Mouse (Mus musculus): ENCODE data around the gene Rev3l. TPM values are rescaled to one million over a fixed set of nuclear protein-coding genes. Genes with fewer than 3 reads are reported as not detected.

The Rev3l gene
- polyA plus RNA-seq (2017; shearing (Covaris generic)): 10 to 100 TPM; 12.1 to 15.8 TPM

DNA sequence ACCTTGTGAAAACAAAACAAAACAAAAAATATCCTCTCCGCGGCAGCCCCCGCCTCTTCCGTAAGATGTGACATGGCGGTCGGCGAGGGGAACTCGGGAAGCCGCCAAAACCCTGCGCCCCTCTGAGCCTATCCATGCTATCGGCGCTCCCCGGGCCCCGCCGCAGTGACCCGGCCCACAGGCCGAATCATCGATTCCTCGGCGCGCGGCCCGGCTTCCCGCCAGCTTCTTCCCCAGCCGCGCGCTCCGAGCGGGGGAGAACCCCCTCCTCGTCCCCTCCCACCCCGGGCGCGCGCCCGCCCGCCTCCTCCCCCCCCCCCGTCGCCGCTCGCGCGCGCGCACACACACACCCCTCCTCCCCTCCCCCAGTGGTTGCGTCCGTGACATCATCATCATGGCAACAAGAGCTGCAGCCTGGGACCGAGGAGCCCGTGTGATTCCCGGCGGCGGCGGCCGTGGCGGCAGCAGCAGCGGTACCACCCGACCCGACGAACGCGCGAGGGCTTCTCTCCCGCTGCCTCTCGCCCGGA is at the start of gene Rev3l:
Gene Rev3l, plus strand, starts transcription at position 383 of the 530 bp plus-strand sequence.
- ATAC-seq: peak; percentile 51

DNA sequence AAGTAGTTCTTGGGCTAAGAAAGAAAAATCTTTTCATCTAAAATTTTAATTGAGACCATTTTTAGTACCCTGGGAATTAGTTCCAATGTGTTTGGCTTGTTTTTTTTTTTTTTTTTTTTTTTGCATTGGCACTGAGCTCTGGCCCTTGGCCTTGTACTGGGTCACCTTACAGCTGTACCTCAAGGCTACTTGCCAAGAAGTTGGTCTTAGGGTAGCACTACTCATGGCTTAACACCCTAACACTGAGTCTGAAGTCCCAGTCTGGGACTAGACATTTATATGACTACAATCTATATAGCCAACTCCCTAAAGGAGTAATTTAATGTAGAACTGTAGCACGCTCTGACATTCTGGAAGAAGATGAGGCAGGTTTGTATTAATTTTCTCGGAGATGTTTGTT is 49.4 kb upstream of the Rev3l start:
- ATAC-seq: no peak

DNA sequence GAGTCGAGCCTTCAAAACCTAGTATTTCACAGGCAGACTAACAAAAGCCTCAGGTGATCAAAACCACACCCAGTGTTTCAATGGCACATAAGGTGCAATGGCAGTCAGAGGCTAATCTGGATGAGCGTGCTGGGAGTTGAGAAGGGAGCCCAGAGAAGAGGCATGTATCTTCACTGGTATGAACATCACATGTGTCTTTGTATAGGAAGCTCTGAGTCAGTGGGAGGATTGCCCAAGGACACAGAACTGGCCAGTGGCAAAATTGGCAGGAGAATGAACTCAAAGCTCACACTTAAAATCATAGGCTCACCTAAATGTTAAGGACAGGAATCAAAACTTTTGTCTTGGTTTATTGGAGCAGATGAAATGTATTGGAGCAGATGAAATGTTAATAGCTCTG is 48.4 kb upstream of the Rev3l start:
- ATAC-seq: no peak

DNA sequence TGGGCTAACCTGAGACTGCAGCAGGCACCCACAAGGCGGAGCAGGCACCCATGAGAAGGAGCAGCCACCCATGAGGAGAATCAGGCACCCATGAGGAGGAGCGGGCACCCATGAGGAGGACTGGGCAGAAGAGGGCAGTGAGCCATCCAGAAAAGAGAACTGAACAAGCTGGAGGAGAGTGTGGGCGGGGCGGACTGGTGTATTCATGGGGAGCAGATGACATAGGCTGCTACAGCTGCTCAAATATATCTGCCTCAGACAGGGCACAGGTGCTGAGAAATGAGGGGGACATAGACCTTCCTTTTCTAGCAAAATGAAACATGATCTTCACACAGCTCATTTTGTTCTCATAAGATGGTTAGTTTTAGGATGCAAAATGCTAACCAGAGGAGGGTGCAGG is 45.1 kb upstream of the Rev3l start:
- ATAC-seq: no peak

DNA sequence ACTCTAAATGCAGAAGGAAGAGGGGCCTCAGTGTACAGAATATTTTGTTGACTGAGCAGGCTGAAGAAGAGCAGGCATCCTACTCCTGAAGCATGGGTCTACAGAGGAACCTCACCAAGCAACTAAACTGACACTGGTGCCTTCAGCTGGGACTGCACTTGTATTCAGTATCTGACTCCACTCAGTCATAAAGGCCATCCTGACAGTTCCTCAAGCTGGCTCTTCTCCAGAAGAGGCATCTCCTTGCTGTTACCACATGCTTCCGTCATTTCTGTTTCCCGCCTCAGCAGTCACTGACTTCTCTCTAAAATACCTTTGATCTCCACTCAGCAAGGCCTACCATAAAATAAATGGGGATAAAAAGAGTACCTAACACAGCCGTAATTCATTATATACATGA is 44.1 kb upstream of the Rev3l start:
- no peak for ATAC-seq

DNA sequence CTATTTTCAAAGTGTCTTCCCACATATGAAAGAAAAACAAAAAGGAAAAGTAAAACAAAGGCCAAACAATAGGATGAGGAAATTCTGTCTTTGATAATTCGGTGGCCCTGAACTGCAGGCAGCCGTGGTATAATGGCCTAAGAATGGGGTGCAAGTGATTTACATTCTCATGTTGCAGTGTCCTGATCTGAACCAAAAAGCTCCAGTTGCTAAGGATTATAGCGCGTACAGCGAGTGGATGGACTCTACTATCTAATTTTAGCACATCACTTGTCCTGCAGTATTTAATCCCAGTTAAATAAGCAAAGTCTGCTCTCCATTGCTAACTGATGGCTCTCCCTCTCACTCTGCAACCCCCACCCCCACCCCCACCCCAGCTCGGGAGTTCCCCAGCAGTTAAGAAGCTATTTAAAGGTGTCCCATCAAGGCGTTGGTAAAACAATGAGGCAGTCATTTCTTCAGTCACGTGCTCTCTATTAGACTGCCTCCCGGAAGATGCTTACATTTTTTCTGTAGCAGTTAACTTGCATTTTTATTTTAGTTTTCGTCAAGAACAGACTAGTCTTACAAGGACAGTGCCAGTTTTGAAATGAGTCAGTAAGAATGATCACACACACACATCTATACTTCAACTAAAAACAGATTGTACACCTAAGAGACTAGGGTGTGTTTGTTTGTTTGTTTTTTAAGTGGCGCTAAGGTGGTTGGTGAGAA is 40.4 kb upstream of the Rev3l start:
- ATAC-seq: peak; percentile 85

DNA sequence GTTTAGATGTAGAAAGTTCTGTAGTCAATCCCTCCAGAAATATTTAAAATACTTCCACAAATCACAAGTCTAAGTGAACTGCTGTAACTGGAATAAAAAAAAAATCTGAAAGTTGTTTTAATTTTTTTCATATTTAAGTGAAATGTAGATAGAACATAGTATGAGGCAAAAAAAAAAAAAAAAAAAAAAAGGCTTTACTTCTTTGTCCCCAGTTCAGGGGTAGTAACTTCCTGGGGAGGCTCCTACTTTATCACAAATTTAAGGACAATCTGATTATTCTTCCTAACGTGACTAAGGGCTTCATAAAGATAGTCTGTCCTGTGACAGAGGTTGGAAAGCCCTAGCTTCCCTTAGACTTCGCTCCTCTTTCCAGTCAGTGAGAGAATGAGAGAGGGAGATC is 39.8 kb upstream of the Rev3l start:
- ATAC-seq: no peak

DNA sequence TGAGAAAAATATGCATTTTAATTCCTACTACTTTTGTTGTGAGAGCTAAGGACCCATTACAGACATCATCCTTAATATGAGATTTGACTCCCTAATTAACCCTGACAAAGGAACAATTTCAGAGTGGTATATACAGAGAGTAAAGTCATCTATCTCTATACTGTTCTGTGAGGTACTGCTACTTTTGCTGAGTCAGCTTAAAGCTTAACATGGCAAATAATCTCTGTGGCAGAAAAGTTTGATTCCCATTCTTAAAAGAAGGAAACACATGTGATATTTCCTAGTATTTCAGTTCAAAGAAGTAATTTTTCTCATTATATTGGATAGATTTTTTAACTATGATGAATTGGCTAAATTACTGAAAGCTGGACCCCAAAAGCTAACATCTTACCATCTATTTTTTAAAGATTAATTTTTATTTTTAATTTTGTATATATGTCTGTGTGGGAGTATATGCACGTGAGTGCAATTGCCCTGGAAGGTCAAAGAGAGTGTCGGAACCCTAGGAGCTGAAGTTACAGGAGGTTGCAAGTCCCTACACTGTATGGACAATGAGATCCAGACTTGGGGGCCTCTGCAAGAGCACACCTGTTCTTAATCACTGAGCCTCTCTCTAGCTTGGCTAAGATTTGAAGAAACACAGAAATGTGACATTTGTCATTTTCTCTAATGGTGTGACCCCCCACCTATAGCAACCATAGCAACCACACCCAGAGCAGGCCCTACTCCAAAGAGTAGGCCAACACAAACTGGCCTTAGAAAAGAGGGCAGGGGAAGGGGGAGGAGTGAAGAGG is 24.0 kb upstream of the Rev3l start:
- ATAC-seq: no peak

DNA sequence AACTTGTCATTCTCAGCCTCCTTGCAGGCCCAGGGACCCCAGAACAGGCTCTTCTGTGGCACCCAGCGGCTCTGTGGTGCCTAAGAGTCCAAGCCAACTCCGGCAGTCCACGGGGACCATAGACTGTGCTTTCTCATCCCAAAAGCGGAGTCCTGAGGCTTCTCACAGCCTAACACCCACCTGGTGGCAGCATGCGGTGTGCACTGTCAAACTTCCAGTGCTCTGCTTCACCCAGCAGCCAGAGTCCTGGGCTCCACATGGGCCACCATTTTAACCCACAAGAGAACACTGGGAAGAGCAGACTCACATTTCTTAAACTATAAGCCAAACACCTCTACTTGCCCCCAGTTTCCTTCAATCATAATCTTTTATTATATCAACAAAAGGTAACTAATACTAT is 15.0 kb upstream of the Rev3l start:
- no peak for ATAC-seq

DNA sequence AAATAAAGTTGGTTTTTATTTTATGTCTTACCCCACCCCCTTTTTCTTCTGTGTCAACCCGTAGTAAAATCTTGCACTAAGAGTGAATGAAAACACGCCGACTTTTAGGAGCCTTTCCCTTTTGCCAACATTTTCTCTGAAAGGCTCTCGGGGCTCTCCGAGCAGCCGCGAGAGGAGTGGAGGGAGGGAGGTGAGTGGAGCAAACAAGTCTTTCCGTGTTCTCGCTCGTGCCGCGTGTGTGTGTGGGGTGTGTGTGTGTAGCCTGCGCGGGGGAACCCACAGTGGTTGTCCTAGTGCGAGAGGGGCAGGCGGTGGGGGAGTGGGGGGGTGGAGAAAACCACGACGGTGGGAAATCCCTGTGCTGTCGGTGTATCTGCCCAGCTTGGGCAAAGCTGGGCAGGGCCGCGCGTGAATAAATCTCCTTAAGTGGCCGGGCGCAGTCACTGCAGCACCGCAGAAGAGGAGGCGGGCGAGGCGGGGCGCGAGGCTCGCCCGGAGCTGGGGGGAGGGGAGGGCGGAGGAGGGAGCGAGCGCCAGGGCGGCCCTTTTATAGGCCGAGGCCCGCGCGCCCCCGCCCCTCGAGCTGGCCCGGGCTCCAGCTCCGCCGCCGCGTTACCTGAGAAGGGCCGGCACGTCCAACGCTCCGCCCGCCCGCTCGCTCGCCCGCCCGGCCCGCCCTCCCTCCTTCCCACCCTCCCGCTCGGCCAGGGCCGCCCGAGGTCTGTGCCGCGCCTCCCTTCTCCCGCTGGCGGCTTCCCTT is 762 bp upstream of the Rev3l start:
- ATAC-seq: peak; percentile 57

DNA sequence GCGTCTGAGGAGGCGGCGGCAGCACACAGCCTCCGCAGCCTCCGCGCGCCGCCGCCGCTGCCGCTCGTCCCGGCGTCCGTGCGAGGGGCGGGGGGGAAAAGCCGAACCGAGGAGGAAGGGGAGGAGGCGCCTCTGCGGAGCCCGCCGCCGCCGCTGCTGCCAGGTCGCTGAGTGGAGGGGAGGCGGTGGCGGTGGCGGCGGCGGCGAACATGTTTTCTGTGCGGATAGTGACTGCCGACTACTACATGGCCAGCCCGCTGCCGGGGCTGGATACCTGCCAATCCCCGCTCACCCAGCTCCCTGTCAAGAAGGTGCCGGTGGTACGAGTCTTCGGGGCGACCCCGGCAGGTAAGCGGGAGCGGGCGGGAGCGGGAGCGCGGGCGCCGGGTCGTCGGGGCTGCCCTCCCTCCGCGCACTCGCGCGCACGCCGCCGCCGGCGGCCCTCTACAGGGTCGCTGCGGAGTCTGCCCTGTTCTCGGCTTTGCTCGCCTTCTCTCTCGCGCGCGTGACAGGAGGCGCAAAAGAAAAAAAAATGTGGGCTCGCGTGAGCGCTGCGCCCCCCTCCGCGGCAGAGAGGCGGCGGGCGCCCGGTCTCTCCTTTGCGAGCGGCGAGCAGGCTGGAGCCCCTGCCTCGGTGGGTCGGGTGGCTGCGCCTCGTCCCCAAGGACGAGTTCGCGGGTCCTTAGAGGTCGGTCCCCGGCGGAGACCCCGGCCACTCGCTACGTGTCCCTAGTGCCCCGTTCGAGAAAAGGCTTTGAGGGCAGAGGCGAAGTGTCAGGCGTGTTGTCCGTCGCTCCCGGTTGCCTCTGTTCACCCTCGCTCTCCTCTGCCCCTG is 565 bp downstream of the Rev3l start:
- peak; percentile 57 for ATAC-seq

DNA sequence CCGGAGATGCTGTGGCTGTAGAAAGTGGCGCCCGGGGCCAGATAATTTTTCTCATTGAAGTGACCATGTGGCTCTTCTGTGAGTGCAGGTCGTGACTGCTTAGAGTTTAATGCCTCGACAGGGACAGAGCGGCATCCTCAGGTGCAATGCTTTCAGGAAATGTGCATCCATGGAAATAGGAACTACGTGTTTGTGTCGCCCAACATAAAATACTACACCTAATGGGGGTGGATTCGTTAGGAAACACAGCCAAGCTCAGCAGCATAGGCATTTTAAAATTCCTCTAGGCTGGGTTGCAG is 1.1 kb downstream of the Rev3l start:
- ATAC-seq: no peak

DNA sequence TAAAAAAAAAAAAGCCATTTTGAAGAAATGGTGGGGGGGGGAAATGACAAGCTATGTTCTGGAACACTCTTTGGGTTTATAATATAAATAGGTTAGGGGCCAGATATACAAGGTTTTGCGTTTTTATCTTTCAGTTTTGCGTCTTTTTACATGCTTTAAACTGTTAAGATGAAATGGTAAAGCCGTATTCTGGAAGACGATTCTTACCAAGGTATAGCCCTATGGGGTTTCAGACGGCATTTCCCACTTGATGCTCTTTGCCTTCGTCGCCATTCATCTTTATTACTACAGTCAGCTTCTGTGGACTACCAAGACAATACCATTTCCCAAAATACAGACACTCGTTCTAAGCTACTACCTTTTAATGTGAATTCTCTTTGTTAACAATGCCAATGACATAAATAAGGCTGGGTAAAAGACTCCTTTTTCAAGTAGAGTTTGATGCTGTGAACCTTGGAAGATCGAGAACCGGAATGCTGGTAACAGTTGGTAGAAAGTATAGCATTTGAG is 1.6 kb downstream of the Rev3l start:
- ATAC-seq: no peak

DNA sequence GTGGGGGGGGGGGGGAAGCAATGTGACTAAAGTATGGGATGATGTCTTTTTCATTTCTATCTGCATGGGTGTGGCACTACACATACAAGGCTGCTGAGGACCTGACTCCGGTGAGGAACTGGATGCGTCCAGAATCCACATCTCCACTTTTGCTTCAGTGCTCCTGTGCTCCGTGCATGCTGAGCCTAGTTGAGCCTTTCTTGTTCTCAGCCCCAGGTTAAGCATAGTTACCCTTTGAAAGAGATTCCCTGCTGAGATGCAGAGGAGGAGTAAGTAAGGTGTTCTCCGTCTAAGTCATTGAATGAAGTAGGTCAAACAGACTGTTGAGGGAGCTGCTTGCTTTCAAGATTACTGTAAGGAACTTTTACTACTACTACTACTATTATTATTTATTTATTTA is 4.3 kb downstream of the Rev3l start:
- no peak for ATAC-seq

DNA sequence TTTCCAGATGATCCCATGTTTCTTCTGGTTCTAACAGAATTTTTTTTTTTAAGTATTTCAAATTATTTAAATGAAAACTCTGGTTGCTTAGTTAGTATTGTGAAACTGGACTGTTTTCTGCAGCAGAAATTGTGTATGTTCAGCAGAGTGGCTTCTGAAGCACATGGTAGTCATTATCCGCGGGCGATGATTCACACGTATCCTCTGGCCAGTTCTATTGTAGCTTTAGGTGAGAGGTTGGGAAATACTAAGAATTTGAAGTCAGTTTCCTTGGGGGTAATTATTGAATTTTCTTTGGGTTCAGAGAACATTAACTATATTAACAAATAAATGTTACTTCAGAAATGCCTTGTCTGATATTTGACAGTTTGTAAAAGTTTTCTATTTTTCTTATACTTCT is 10.1 kb downstream of the Rev3l start:
- ATAC-seq: no peak

DNA sequence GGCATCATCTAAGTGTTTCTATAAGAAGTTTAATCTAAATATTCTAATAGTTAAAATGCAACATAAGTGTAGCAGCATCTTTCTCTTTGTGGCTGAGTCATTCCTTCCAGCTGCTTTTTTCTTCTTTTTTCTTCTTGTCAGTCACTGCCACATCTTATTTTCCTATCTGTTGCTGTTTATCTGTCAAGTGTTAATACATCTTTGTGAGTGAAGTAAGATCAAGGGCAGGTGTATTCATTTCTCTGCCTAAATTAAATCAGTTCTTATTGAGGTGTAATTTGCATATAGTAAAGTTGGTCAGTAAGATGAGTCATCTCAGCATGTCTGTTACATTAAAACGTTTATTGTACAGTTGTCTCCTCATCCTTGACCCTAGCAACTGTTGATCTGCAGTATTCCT is 32.8 kb downstream of the Rev3l start:
- peak; percentile 65 for ATAC-seq

DNA sequence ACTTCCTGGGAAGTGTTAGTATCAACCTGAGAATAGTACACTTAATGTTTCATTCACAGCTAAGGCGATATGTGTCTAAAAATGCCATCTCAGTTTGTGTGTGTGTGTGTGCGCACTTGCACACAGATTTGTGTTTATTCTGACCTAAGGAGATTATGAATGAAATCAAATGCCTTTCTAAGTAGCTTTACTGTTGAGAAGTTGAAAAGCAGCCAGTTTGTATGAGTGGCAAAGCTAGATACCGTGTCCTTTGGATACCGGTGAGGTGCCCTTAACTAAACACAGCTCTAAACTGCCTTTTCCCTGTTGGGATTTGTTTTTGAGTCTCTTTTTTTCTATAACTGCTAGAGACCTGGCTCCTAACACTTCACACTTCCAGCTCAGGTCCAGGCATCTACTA is 34.8 kb downstream of the Rev3l start:
- no peak for ATAC-seq

DNA sequence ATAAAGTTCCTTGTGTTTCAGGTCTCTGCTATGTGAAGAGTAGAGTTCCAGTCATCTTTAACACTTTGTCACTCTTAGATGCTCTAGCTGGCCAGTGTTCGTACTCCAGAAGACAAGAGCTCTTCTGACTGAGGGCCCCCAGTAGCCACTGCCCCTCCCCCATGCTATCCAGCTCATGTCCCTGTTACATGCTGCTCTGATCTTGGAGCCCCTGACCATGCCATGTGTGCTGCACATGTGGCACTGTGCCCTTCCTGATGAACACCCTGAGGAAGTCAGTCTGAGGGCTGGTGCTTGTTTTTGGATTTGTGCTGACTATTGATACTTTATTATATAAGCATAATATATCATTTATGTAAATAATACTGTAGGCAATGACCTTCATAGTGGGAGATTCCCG is 40.3 kb downstream of the Rev3l start:
- ATAC-seq: no peak

DNA sequence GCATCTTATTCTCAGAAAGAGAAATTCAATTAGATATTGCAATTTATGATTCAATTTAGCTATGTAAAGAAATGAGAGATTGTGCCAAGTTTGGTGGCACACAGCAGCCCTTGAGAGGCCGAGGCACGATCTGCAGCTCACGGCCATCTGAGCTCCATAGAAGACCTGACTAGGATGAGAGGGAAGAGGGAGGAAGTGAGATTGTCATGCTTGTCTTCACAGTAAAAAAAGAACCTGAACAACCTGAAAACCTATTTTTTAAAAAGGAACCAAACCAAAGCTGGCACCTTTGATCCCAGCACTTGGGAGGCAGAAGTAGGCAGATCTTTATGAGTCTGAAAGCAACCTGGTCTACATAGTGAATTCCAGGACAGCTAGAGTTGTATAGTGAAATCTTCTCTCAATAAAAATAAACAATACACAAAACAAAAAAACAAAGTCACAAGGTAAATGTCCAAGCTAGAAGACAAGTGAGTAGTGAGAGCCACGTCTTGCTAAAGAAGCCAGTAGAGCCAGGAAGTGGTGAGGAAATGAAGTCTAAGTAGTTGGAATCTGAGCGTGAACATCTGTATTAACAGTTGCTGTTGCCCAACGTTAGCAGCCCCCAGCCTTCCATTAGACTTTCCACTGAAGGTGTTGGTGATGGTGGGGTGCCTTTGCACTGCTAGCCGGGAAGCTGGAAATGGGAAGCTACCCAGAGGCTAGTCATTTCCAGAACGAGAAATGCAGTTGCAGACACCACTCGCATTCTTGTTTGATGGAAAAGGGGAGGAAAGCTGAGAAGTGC is 42.2 kb downstream of the Rev3l start:
- no peak for ATAC-seq

DNA sequence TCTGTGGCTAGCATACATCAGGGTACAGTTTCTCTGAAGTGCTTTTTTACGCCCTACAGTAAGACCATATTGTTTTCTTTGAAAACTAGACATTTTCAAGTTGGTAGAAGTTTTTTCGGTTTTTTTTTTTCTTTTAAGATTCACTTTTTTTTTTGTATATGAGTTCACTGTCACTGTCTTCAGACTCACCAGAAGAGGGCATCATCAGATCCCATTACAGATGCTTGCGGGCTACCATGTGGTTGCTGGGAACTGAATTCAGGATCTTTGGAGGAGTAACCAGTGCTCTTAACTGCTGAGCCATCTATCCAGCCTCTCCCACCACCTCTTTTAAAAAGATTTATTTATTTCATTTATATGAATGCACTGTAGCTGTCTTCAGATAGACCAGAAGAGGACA is 45.0 kb downstream of the Rev3l start:
- no peak for ATAC-seq

DNA sequence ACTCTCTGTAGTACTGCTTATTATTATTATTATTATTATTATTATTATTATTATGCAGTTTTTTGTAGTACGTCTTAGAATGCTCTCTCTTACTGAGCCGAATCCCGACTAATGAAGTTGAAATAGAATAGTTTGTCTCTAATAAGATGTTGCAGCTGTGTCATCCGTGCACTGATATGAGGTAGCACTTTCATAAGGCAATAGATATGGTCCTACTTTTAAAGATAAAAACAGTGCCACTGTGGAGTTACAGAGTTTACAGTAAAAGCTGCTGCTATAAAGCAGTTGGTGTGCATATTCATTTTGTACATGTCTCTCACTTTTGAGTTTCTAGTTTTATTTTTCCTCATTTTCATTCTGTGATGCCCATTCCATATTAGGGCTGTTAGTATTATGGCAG is 46.4 kb downstream of the Rev3l start:
- ATAC-seq: no peak

DNA sequence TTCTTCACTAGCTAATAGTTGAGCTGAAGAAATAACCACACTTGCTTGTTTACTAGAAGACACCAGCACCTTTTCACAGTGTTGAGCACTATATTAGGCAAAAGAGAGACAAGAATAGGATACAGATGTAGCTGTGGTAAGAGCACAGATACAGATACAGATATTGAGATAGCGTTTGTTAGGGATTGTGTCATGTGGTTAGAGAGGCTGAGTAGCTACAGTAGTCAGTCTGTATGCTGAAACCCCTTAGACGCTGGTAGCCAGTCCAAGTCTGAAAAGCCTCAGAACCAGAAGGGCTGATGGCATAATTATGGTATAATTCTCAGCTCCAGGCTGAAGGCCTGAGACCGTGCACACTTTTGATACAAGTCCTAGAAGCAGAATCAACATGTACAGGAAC is 53.3 kb downstream of the Rev3l start:
- ATAC-seq: no peak

All from activated CD4-positive, CD25-positive, alpha-beta regulatory T cell, adult 4 months (primary cell).